Mouse (Mus musculus) v-Abl transformed pro-B cells (cell line): ENCODE measurements around the gene Kcnmb4.

Experiments used
- in situ Hi-C, 2 experiments: fragments of 400-800 bp; cut with MboI; formaldehyde crosslinking; loops; one replicate each; pipeline ENCODE4 v1.15.1; 2025; ENCODE audit not compliant: unreplicated experiment in 2 of 2

Kcnmb4 gene

GRCm38 (mm10) chr10:116410826-116411225 is 62.9 kb downstream of the Kcnmb4 start:
- in situ Hi-C loops, result no loop called here

GRCm38 (mm10) chr10:116407684-116408359 is 65.9 kb downstream of the Kcnmb4 start:
- in situ Hi-C loops, result no loop called here

GRCm38 (mm10) chr10:116405011-116405410 is 68.7 kb downstream of the Kcnmb4 start:
- in situ Hi-C loops, result no loop called here

GRCm38 (mm10) chr10:116403679-116404078 is 70.0 kb downstream of the Kcnmb4 start:
- in situ Hi-C loops, result no loop called here

- in situ Hi-C loops, result no loop called here
Observed at GRCm38 (mm10) chr10:116402742-116403425, 70.8 kb downstream of the Kcnmb4 start.

GRCm38 (mm10) chr10:116397973-116398372 is 75.7 kb downstream of the Kcnmb4 start:
- in situ Hi-C loops, result no loop called here

GRCm38 (mm10) chr10:116397573-116397972 is 76.1 kb downstream of the Kcnmb4 start:
- in situ Hi-C loops, result no loop called here

GRCm38 (mm10) chr10:116396966-116397365 is 76.7 kb downstream of the Kcnmb4 start:
- in situ Hi-C loops, result no loop called here

GRCm38 (mm10) chr10:116396279-116396678 is 77.4 kb downstream of the Kcnmb4 start:
- in situ Hi-C loops, result no loop called here

- in situ Hi-C loops, result no loop called here
Observed at GRCm38 (mm10) chr10:116394585-116394984, 79.1 kb downstream of the Kcnmb4 start.

- in situ Hi-C loops, result no loop called here
Observed at GRCm38 (mm10) chr10:116393790-116394475, 79.7 kb downstream of the Kcnmb4 start.

- in situ Hi-C loops, result loop anchor here in 1 of 2 experiments (5.0 kb wide), 1 partner anchor 37 kb away; no protein-coding TSS in a partner anchor
Observed at GRCm38 (mm10) chr10:116388840-116389239, 84.8 kb downstream of the Kcnmb4 start.

- in situ Hi-C loops, result loop anchor here in 1 of 2 experiments (5.0 kb wide), 1 partner anchor 34 kb away; no protein-coding TSS in a partner anchor
Observed at GRCm38 (mm10) chr10:116386391-116386885, 87.2 kb downstream of the Kcnmb4 start.

GRCm38 (mm10) chr10:116384401-116384800 is 89.3 kb downstream of the Kcnmb4 start:
- in situ Hi-C loops, result no loop called here

GRCm38 (mm10) chr10:116382826-116383685 is 90.6 kb downstream of the Kcnmb4 start:
- in situ Hi-C loops, result no loop called here

GRCm38 (mm10) chr10:116376853-116377252 is 96.8 kb downstream of the Kcnmb4 start:
- in situ Hi-C loops, result no loop called here

GRCm38 (mm10) chr10:116374111-116374510 is 99.6 kb downstream of the Kcnmb4 start:
- in situ Hi-C loops, result no loop called here

- in situ Hi-C loops, result no loop called here
Observed at GRCm38 (mm10) chr10:116370991-116371725, 102.5 kb downstream of the Kcnmb4 start.
